Mouse (Mus musculus) ovary, adult 18-20 months (tissue): ENCODE data around the gene Prkce.

ENCODE experiments used
- DNase-seq: peaks from one replicate; pipeline ENCODE4 v3.0.0; 2022; ENCODE audit warnings: low spot score, mixed read lengths

Prkce gene

GRCm38 (mm10) chr17:86489827-86490226 is 322.2 kb downstream of the Prkce start:
- no peak for DNase-seq

GRCm38 (mm10) chr17:86492376-86492775 is 324.8 kb downstream of the Prkce start:
- DNase-seq: no peak

- DNase-seq: no peak
Observed at GRCm38 (mm10) chr17:86493891-86494420, 326.4 kb downstream of the Prkce start.

GRCm38 (mm10) chr17:86494494-86494893 is 326.9 kb downstream of the Prkce start:
- DNase-seq: no peak

- no peak for DNase-seq
Observed at GRCm38 (mm10) chr17:86494895-86495294, 327.3 kb downstream of the Prkce start.

GRCm38 (mm10) chr17:86496123-86496771 is 328.7 kb downstream of the Prkce start:
- no peak for DNase-seq

GRCm38 (mm10) chr17:86497302-86497701 is 329.7 kb downstream of the Prkce start:
- DNase-seq: no peak

GRCm38 (mm10) chr17:86499359-86500045 is 331.9 kb downstream of the Prkce start:
- no peak for DNase-seq

- no peak for DNase-seq
Observed at GRCm38 (mm10) chr17:86501393-86501792, 333.8 kb downstream of the Prkce start.

GRCm38 (mm10) chr17:86503208-86503897 is 335.8 kb downstream of the Prkce start:
- DNase-seq: no peak

GRCm38 (mm10) chr17:86505183-86505631 is 337.6 kb downstream of the Prkce start, which contains the start of gene Gm10309:
TSS of gene Gm10309 (minus strand) at chr17:86505232.
- no peak for DNase-seq

- no peak for DNase-seq
Observed at GRCm38 (mm10) chr17:86506881-86507280, 339.3 kb downstream of the Prkce start.

GRCm38 (mm10) chr17:86507342-86508211 is 340.0 kb downstream of the Prkce start:
- DNase-seq: no peak

GRCm38 (mm10) chr17:86508212-86508490 is 340.6 kb downstream of the Prkce start:
- DNase-seq: no peak

GRCm38 (mm10) chr17:86509871-86510270 is 342.3 kb downstream of the Prkce start:
- DNase-seq: no peak

- DNase-seq: no peak
Observed at GRCm38 (mm10) chr17:86514974-86515620, 347.5 kb downstream of the Prkce start.

- no peak for DNase-seq
Observed at GRCm38 (mm10) chr17:86516630-86517029, 349.0 kb downstream of the Prkce start.

GRCm38 (mm10) chr17:86518604-86519003 is 351.0 kb downstream of the Prkce start:
- no peak for DNase-seq

- DNase-seq: no peak
Observed at GRCm38 (mm10) chr17:86521252-86521651, 353.7 kb downstream of the Prkce start.

GRCm38 (mm10) chr17:86522649-86523048 is 355.1 kb downstream of the Prkce start:
- no peak for DNase-seq

- no peak for DNase-seq
Observed at GRCm38 (mm10) chr17:86523374-86523773, 355.8 kb downstream of the Prkce start.
